Mouse (Mus musculus): ENCODE measurements around the gene Gm20604.

- TF ChIP-seq CTCF (IDR thresholded peaks at IDR 0.05; ENCODE audit: extremely low read depth, insufficient read depth, low read length) = no peak
- TF ChIP-seq POLR2A (IDR thresholded peaks at IDR 0.05; ENCODE audit: extremely low read depth, insufficient read depth, low read length) = no peak
Measured at GRCm38 (mm10) chr12:102778151-102778550, 19.7 kb upstream of the Gm20604 start.

Data from cortical plate, adult 2 months (tissue).